Mouse (Mus musculus) heart, adult 2 months (tissue): Measurements from ENCODE around the gene Prkcz.

Experiments used
- CTCF ChIP-seq: fragments of 200-600 bp; IDR thresholded peaks from 2 replicates; pipeline ENCODE4 v1.8.1; 2022; ENCODE audit warnings: antibody characterized with exemption, mild to moderate bottlenecking, moderate library complexity
- POLR2A ChIP-seq: fragments of 200-500 bp; IDR thresholded peaks from 2 replicates; pipeline ENCODE4 v1.6.1; 2011; ENCODE audit warnings: mild to moderate bottlenecking, low read depth, low read length, control low read depth; ENCODE audit not compliant: insufficient read depth

GRCm38 (mm10) chr4:155401121-155401520 lies 40.0 kb upstream of the Prkcz start:
- TF ChIP-seq CTCF (no peak), POLR2A (no peak)
